Mouse (Mus musculus) 3134 (cell line): Measurements from ENCODE around the gene Pde4d.

Experiments
- DNase-seq: peaks from one replicate; pipeline ENCODE4 v3.0.0-alpha.2; 2011; ENCODE audit warnings: low spot score; ENCODE audit not compliant: insufficient read length; ENCODE audit errors: extremely low read depth

The Pde4d gene

DNA sequence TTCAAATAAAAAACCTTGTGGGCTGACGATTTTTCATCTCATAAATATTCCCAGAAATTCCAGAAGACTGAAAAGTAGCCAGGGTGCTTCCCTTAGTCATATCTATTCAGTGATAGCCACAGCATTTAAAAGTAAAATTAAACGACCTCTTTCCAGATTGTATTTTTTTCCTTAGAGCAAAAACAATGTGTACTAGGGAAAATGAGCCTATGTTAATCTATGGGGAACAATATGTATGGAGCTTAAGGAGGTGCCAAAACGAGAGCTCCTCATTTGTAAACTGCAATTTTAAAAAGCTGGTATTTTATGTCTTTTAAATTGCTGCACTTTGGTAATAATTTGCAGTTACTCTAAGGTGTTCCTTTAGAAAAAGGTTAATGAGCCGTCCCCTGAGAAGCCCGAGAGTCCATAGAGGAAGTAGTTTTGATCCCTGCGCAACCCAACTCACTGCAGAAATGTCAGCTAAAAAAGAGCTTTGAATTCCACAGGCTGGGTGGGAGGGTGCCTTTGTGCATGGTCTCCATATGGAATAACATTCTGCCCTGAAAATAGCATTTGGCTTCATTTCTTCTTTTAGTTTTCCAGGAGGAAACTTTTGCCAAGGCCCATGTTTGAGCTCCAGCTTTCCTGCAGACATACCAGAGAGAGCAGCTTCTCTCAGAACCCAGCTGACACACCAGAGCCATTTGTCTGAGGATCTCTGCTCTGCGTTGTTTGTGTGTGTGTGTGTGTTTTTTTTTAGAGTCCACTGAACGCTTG is 1222.0 kb downstream of the Pde4d start:
- DNase-seq: no peak

DNA sequence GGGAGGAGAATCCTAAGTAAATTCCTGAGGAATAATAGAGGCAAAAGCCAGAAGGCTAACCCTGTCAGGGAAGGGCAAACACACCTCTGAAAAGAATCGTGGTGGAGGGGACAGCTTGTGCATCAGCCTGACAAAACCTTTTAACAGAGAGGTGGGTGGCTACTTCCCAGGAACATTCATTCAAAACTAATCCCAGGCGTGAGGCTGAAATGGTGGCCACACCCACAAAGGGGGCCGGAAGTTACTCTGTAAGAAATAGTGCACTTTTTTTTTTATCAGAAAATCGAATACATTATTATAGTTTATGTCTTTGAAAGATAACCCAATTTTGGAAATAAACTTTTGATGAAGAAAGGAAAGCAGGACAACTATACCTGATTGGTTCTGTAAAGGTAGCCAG is 1227.3 kb downstream of the Pde4d start:
- no peak for DNase-seq

DNA sequence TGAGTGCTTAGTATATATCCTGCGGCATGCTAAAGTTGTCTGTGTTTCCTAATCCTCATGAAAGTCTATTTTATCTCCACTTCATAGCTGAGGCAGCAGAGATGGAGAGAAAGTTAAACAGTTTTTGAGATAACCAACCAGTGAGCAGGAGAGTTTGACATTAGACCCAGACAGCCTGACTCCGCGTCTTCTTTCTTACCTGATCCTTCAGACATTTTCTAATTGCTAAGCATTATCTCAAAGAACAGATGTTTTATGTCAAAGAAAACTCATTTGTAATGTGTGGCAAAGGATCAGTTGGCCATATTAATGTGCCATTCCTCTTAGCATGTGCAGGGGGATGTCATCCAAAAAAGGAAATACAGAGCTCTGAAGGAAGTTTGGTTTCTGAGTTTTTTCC is 1227.9 kb downstream of the Pde4d start:
- no peak for DNase-seq

DNA sequence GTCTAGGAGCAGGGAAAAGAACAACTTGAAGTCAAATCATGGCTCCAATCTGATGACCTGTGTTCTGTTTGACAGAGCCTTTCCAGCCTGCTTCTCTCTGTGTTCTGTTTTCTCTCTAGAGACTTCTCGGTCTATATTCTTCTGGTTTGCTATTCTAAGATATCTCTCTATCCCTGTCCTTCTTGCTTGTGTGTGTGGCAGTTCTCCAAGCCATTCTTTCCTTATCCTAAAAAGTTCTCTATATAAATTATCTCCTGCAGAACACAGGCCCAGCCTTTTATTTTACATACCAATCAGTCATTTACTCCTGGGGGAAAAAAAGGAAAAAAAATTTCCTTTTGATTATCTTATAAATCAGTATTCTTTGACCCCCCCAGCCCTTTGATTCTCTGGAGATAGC is 1229.2 kb downstream of the Pde4d start:
- no peak for DNase-seq

DNA sequence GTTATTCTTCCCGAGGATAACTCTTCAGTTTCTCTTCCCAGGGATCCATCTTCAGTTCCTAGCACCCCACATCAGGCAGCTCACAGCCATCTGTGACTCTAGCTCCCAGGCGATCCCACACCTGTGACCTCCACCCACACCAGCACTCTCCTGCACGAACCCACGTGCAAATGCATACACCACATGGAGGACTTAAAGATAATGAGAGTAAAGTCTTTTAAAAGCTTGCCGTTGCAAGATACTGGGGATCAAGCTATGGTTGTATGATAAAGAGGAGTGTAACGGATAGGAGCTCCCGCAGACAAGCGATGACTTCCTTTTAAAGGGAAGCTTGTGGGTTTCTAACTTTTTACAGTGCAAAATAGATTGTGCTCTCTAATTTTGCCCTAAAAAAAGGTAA is 1230.5 kb downstream of the Pde4d start:
- DNase-seq: no peak

DNA sequence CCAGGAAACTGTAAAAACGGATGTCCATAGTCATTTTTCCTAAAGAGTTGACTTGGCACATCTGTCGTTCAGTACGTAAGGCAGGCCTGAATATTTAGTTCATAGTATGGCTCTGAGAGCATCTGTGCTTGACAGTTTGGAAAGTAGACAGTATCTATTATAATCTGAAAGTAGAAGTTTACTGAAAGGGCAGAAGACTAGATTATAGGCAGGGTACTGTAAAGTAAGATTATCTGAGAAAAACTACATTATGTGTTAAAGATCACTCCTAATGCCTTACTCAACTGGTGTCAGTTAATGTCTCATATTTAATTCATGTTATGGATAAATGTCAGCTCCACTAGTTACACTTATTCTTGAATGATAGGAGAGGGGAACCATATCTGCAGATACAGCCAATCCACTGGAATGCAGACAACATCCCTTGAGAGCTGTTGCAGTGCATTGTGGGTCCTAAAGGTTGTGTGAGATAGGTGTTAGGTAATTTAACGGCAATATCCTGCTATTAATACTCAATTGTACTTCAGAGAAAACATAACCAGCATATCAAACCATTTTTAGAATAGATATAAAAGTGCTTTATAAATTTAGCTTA is 1232.0 kb downstream of the Pde4d start:
- DNase-seq: no peak

DNA sequence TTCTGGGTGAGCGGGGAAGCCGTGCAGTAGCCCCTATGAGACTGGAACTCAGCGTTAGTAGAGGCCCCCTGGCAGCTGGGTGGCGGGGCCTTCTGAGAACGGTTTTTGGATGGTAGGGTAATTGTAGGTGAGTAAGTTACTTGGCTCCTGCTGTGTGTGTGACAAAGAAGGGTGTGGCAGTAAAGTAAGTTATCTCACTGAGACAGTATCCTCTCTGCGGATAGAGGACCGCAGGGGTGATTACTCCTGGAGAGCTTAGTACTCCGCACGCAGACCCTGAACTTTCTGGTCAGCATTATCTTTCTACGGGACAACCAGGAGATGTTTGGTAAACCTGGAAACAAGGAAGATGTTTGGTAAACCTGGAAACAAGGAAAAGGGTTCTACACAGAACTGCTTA is 1233.3 kb downstream of the Pde4d start:
- DNase-seq: no peak

DNA sequence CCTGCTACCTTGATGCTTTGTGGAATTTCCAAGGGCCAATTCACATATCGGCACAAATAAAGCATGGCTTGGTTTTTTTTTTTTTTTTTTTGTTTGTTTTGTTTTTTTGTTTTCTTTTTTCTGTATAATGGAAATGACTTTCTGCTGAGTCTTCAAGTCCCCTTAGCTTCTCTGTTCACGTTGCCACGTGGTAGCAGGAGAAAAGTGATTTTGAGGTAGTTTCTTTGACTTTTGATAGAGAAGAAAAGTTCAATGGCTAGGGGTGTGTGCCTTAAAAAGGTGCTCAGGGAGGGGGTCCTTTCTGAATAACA is 1235.2 kb downstream of the Pde4d start:
- DNase-seq: no peak

DNA sequence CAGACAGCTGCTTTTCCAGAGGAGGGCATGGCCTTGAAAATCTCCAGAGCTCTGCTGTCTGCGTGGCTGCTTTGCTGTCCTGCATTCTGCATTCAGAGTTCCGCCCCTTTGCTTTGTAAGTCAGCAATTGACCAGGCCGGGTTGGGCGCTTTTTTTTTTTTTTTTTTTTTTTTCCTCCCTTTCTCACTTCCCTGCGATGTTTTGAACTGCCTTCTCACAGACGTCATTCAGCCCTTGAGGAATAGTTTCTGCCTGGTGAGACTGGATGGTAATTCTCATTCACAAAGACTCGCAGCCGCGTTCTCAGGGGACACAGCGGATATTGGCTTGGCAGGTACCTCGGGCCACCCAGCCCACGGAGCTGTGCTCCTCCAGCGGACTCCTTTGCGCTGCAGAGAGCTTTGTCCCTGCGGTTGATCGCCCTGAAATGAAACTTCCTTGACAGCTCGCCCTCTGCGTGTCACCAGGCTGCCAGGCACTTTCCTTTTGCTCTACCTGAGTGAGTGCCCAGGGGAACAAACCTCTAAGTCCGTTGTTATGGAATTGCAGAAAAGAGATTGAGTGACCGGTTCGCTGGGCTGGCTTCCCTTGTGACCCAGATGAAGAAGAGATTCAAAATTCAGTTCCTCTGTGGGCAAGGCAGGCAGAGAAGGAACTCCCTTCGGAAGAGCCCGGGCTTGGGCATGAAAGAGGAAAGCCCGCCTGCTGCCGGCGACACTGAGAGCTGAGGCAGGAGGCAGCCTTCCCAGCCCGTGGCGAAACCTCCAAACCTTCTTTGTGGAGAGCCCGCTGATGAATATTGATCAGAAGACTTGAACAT is 1235.8 kb downstream of the Pde4d start:
- peak; percentile 73 for DNase-seq

DNA sequence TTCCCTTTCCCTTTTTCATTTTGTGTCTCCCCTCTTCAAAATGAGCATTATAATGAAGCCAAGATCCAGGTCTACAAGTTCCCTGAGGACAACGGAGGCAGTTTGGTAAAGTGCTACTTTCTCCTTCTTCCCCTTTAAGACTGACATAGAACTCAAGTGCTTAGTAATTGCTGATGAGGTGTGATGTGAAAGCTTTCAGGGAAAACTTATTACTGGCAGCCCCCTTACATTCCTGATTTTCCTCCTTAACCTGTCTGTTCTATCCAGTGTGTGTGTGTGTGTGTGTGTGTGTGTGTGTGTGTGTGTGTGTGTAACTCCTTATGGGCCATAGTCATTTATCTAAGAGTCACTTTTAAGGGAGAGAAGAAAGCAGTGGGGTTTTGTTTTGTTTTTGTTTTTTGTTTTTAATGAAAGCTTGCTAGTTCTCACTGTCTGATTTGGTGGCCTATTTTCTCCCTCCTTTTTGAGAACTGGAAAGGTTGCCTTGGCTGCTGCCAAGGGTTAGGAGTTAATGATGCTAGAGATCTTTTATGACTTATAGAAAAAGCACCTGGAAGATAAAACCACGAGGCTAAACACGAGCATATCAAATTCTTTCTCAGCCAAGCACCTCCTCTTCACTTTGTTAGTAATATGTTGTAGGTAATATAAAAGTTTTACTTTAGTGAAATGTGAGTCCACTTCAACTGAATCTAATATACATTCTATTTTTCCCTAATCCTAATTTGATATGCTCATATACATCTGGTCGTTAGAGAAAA is 1236.5 kb downstream of the Pde4d start:
- no peak for DNase-seq

DNA sequence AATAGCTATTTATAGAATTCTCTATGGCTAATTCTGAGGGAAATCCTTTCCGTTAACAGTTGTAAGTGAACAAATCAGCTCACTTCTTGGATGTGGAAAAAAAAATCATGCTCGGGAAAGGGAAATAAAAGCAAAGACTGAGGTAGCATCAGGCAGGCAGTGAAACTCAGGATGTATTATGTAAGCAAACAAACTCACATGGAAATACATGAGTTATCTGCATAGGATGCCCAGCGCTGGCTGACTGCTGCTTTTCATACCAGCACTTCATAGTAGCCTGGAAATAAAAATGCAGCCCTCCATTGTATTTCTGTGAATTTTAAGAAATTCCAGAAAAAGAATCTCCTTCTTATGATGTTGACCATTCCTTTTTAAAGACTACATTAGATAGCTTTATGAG is 1237.2 kb downstream of the Pde4d start:
- no peak for DNase-seq

DNA sequence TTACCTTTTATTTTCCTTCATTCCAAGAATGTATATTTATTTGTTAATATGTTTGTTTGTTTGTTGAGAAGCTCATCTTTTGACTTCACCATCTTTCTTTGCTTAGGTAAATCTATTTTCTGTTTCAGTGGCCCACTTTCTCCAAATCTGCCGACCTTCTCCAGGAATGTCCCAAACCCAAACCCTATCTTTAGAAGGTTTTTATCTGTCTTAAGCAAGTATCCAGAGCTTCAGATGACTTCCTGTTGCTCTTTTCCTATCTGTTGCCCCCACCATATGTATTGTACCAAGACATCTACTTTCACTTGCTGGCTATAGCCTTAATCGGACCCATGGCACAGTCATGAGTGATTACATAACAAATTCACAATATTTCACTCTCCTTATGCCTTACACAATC is 1238.4 kb downstream of the Pde4d start:
- no peak for DNase-seq

DNA sequence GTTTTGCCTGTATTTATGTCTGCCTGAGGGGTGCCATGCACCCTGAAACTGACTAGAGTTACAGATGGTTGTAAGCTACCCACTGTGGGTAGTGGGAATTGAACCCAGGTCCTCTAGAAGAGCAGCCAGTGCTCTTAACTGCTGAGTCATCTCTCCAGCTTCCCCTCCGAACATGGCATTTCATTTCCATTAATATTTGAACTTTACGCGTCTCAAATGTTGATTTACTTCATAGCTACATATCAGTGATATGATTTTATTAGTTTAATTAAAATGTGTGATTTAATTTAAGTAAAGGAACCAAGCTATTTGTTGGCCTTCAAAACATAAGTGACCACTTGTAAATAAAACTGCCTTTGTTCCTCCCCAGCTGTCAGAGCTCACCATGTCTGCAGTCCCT is 1239.4 kb downstream of the Pde4d start:
- no peak for DNase-seq

DNA sequence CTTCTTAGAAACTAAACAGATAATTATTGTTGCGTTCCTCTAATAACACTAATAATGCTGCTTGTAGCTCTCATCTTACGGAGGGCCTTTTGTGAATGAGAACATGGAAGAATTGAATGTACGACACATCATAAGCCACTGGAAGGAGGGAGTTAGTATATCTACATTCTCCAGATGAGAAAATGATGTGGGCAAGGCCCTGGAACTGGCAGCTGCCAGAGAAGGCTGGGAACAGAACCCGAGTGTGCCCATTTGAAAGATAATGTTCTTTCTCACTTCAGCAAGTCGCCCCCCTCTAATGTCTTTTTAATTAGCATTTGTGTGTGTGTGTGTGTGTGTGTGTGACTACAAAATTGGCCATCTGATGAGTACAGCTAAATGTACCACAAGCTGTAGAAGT is 1240.8 kb downstream of the Pde4d start:
- DNase-seq: no peak

DNA sequence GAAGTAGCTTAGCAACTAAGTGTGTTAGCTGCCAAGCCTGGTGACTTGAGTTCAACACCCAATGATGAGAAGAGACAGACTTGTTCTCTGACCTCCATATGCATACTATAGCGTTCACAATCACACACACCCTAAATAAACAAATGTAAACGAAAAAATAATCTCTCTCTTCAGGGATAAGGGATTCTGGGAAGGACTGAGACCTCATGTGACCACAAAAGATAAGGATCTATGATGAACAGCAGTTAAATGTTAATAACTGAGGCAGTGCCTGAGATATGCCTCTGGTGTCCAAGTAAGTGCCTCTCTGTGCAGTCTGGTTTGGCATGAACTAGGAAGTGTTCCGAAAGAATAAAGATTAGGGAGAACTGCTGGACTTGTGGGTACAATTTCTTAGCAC is 1243.1 kb downstream of the Pde4d start:
- no peak for DNase-seq

DNA sequence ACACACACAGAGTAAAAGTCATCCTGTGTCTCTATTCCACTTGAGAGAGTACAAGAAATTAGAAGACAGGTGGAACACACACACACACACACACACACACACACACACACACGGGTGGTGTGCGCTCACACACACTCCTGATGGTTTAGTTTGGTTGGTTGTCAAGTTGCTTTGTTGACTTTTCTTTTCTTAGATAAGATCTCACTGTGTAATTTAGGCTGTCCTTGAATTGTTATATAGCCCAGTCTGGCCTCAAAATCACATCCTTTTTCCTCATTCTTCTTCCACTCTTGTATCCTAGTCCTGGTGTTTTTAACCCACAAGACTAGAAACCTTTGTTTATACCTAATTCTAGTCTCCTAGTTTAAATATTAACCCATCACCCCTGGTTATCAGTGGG is 1244.0 kb downstream of the Pde4d start:
- DNase-seq: no peak

DNA sequence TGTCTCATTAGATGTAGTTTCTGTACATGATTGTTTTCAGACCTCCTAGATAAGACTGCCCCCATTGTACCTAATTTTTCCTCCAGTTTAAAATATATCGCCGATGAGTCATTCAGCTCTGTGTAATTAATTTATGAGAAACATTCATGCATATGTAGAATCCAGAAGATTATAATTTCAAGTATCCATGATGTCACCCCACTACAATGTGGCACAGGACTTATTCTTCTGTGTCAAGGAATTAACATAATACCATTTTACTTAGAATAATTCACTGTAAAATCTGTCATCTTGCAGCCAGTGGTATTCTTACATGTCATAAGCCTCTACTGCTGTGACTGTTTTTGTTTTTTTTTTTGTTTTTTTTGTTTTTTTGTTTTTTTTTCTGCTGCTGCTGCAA is 1244.5 kb downstream of the Pde4d start:
- DNase-seq: no peak

DNA sequence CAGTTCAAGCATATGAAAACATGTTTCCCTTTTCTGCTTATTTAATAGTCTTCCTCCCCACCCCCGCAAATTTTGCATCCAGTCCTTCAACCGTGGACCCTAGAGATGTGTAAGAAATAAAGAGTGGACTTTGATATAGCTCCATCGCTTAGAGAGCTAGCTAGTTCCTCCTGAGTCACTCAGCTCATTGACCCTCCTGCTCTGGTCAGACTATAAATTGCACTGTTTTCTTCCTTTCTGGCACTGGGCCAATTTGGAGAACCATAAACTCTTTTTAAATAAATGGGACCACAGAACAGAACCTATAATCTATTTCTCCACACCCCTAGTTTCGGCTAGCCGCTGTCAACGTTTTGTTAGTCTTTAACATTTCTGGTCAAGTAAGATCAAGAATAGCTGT is 1245.3 kb downstream of the Pde4d start:
- DNase-seq: no peak

DNA sequence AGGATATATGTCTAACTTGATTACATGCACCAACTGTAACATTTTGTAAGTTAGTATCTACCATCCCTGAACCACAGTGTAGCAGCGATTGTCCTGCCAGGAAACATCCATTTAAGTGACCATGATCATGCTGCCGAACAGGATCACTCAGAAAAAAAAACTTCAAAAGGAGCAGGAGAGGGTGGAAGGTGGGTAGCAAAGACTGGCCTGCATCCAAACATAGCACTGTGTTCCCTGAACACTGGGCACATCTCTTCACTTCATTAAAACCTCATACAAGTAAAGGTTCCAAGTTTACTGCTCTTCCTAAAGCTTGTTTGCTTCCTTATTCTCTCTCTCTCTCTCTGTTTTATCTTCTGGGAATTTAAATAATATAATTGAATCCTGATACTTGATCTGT is 1256.4 kb downstream of the Pde4d start:
- no peak for DNase-seq

DNA sequence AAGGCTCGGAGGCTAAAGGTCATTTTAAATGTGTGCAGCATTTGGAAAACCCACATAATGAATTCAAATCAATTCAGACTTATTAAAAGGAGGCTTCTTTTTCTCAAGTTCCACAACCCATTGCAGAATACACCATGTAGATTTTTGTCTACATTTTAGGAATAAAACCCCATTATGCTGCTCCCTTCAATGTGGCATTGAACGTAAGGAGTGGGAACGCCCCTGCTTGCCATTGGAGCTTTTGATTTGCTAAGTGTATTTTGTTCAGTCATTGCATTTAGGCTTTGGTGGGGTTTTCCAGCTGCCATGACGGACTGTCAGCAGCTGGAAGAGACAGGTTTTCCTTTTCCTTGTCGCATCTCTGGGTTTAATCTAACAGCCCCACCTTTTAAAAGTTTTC is 1256.8 kb downstream of the Pde4d start:
- no peak for DNase-seq

DNA sequence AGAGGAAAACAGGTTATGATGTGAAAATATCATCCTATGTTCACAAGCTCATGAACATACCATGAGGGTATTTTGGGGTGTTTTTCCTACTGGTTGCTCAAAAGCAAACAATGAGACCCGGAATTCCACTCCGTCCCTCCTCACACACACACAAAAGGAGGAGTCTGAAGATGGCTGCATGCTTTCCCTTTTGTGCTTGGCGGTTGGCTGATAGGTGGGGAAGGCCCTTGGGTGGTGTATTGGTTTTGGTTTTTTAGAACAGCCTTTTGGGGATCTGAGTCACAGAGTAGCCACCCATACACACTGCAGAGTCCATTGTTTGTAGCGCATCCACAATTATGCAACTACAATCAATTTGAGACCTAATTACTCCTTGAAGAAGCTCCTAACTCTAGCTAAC is 1257.4 kb downstream of the Pde4d start:
- DNase-seq: no peak
